Mouse (Mus musculus) ovary, postnatal 36 days (tissue): ENCODE measurements at regions not wholly inside any gene's neighbourhood (a gene's known extent, or its start where the extent isn't known, plus 50 kb on each side); places are given as distances from the start of the nearest gene placed in this dataset.

Source experiments
- DNase-seq: peaks from one replicate; pipeline ENCODE4 v3.0.0; 2022; ENCODE audit warnings: low spot score, mixed read lengths

DNA sequence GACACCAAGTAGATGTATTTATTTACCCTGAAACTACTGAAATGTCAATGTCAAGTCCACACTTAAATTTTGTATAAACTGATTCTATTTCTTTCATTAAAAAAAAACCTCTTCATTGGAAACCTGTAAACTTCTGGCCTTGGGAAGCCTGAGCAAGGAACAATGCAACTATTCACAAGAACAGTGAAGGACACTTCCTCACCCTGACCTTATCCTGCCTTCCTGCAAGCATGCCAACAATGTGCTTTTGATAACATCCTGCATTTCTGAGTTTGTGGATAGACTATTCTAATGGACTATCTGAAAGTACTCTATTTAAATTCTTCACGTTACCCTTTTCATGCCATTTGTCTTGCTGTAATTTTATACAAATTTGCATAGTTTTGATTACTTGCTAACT is 53.1 kb upstream of the Nabp1 start:
- no peak for DNase-seq

DNA sequence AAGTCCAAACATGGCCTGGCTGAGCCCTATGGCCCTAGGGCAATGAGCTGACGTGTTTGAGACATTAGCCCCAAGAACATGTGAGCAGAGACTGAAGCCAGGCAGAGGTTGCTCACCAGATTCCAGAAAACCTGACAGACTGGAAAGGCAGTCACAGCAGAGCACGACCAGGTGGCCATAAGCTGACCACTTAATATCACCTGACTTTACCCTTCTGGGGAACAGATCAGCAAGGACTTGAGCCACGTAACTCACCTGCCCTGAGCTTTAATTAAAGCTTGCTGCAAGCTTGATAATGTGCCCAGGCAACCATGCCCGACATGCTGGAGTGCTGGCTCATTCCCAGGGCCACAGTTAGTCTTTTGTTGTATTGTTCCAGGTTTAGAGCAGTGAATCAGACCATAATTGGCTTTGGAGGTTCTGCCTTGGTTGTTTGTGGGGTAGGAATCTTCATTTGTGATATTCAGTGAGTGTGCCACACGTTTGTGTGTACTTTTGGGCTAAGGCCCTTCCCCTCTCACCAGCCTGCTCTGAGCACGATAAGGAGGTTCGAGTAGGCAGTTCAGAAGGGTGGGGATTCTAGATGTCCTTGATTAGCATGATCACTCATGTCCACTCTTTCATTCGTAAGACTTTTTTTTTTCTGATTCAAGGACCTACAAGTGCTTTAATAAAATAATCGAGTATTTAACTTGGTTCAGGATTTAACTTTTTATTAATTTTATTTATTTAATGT is 52.1 kb upstream of the Nabp1 start:
- no peak for DNase-seq

DNA sequence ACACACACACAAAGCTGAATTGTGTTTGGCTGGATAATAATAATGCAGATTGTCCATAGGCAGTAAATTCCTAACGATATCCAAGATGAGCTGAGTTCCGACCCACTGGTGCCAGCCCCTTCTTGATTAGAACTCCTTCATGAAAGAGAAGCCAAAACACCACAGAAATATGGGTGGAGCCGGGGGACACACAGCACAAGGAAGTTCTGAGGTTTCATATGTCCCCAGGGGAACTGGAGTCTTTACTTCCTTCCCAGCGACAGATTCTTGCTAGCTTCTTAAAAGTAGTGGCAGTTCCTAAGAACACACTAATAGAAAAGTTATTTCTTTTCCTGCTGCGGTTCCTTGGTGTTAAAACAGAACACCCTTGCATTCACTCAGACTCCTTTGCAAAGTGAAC is 51.4 kb upstream of the Nabp1 start:
- no peak for DNase-seq

DNA sequence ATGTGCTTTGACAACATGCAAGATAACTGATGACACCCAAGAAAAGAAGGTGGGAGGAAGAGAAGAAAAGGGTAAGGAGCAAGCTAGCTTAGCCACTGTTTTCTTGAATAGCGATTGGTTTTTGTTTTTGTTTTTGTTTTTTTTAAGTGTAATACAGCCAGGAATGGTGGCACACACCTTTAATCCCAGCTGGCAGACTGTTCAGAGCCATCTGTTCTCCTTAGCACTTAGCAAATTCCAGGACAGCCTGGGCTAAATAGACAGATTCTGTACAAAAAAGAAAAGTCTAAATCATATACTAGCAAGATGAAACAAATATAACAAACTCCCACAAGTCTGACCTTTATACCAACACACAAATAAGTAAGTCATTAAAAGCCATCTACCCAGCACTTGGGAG is 50.4 kb upstream of the Nabp1 start:
- DNase-seq, result no peak
